Mouse (Mus musculus) bone marrow macrophage, adult 2 months (primary cell): ENCODE data around the gene Stra6. TPM values are rescaled to one million over a fixed set of nuclear protein-coding genes. Genes with fewer than 3 reads are reported as not detected.

ENCODE experiments used
- H3K27ac ChIP-seq: 2 replicates; pipeline ENCODE4 v1.5.1; 2012; ENCODE audit warnings: low read depth, low read length; ENCODE audit not compliant: insufficient read depth
- H3K4me1 ChIP-seq: 2 replicates; pipeline ENCODE4 v1.6.1; 2012; ENCODE audit warnings: low read length; ENCODE audit not compliant: control insufficient read depth, insufficient read depth
- H3K4me3 ChIP-seq: 2 replicates; pipeline ENCODE4 v1.5.1; 2012; ENCODE audit warnings: mild to moderate bottlenecking, low read length, moderate library complexity; ENCODE audit not compliant: insufficient read depth
- CTCF ChIP-seq: IDR thresholded peaks from 2 replicates; pipeline ENCODE4 v1.5.1; 2012; ENCODE audit warnings: low read depth, mild to moderate bottlenecking, low read length, moderate library complexity
- POLR2A ChIP-seq: IDR thresholded peaks from 2 replicates; pipeline ENCODE4 v1.6.1; 2012; ENCODE audit warnings: mild to moderate bottlenecking, low read depth, low read length, borderline replicate concordance
- polyA plus RNA-seq: library from polyadenylated mRNA; stranded (reverse); fragments of >200 nt; gene quantifications from 2 replicates; pipeline ENCODE4 v1.2.4, GENCODE M21; 2012; ENCODE audit not compliant: missing spikeins, insufficient read depth, insufficient read length

Gene Stra6
- polyA plus RNA-seq, 1 experiment: not detected

DNA sequence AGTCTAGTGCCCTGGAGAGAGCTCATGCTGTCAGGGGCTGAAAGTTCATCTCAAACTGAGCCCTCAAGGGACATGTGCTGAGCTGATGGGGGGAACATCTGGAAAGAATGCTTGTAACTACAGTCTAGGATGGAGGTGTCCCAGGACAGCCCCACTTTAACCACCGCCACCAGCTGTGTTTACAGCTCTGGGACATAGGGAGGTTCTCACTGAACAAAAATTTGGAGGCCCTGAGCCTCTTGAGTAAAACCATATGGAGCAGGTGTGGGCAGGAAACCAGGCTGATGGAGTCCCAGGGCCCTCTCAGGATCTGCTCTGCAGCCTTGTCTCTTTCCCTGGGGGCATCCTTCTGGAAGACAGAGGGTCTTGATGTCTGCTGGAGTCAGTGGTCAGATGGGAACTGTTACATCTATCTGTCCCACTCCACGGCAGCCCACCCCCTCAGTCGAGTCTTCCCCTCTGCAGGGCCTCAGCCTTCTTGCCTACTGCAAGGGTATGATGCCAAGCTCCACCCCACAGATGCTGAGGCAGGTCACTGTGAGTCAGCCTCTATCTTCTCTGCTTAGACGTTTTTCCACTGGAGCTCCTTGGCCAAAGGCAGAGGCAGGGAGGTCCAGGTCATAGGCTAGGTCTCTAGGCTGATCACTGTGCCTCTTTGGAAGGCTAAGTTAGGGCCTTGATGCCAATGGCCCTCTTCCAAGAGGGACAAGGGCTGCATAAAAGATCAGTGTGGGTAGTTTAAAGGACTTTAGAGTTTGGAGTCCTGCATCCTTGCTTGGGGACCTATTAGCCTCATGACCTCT lies 28.2 kb downstream of the Stra6 start:
- H3K4me1 ChIP-seq: no peaks in the 10 kb centered on the region
- H3K4me3 ChIP-seq: no peak overlapping the region
- no peak overlapping the region for H3K27ac ChIP-seq
- TF ChIP-seq POLR2A: no peak
- no peak for TF ChIP-seq CTCF

DNA sequence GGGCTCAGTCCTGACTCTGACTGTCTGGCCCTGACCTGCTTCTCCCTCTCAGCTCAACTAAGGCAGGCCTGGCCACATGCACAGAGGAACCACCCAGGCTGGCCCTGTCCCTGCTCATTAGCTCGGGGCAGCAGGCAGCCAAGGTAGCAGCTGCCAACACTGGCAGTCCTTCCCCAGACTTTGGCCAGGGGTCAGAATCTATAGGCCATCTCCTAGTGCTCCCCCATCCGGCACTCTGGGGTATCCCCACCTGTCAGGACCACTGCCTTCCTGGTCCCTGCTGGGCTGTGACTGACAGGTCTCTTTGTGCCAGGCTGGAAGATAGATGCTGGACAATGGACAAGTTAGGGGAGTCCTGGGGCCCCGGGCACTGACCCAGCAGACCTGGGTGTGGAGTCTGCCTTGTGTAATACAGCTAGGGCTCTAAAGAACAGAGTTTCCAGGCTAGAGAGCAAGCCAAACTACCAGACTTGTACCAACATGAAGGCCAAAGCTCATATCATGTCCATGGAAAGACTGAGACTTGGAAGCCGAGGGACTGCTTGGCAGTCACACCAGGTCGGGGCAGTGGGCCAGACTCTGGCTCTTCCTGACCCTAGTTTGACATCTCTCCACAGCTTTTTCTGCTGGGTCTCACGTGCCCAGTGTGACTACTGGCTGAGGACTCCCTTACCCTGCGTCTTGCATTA lies 29.1 kb downstream of the Stra6 start:
- Histone ChIP-seq H3K27ac (no peak overlapping the region), H3K4me1 (no peaks in the 10 kb centered on the region), H3K4me3 (no peak overlapping the region)
- TF ChIP-seq POLR2A (no peak), CTCF (no peak)

DNA sequence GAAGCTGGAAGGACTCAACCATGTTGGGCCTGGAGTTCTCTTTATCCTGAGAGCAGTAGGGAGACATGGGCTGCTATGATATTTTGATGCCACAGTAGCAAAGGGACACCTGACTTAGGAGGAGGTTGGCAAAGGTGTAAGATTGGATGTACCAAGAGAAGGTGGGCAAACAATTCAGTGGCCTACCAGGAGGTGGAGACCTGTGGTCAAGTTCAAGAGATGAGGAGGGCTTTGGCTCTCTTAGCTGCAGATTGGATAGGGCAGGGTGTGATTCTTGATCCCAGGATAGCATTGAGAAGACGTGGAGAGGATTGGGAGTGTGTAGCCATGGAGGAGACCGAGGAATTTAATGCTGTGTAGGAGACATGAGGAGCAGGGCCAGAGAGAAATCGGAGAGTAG lies 30.2 kb downstream of the Stra6 start:
- Histone ChIP-seq H3K4me3 (no peak overlapping the region), H3K4me1 (no peaks in the 10 kb centered on the region), H3K27ac (no peak overlapping the region)
- TF ChIP-seq CTCF (no peak), POLR2A (no peak)

DNA sequence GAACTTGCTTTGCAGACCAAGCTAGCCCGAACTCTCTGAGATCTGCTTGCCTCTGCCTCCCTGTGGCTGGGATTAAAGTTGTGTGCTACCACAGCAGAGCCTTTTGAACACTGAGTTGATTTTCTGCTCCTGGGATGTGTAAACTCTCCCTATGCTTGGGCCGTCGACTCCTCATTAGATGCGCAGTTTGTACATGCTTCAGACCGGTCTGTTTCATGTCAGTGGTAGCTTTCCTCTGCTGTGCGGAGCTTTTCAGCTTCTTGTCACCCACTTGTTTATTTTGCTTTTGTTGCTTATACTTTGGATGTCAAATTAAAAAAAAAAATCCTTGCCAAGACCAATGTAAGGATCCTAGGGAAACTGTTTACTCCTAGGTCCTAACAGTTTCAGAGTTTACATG lies 32.4 kb downstream of the Stra6 start:
- Histone ChIP-seq H3K4me3 (no peak overlapping the region), H3K27ac (no peak overlapping the region), H3K4me1 (no peaks in the 10 kb centered on the region)
- no peak for TF ChIP-seq POLR2A
- no peak for TF ChIP-seq CTCF

DNA sequence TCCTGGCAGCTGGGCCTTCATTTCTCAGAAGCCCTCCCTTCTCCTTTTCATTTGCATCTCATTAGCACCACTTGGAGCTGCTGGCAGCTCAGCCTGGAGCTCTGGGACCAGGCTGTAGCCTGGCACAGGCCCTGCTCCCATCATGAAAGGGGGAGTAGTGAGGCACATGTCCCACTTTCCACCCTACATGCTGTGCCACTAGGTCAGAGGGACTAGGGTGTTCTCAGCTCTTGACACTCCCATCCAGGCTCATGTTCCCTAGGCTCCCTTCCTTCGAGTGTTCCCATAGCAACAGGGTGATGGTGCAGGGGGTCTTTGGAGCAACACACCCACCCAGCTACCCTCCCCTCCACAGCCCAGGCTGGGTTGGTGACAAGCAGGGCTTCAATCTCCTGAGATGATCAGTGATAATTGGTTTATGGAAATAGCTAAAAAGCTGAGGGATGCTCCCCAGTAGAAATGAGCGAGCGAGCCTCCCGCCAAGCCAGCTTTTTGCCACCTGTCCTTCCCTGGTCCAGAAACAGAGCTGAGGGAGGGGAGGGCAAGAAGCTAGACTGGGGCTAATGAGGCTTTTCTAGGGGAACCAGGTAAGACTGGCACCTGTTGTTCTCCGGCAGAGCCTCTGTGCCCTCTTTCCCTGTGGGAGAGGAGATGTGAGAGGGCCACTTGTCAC lies 33.2 kb downstream of the Stra6 start:
- Histone ChIP-seq H3K27ac (no peak overlapping the region), H3K4me3 (no peak overlapping the region), H3K4me1 (no peaks in the 10 kb centered on the region)
- TF ChIP-seq POLR2A: no peak

DNA sequence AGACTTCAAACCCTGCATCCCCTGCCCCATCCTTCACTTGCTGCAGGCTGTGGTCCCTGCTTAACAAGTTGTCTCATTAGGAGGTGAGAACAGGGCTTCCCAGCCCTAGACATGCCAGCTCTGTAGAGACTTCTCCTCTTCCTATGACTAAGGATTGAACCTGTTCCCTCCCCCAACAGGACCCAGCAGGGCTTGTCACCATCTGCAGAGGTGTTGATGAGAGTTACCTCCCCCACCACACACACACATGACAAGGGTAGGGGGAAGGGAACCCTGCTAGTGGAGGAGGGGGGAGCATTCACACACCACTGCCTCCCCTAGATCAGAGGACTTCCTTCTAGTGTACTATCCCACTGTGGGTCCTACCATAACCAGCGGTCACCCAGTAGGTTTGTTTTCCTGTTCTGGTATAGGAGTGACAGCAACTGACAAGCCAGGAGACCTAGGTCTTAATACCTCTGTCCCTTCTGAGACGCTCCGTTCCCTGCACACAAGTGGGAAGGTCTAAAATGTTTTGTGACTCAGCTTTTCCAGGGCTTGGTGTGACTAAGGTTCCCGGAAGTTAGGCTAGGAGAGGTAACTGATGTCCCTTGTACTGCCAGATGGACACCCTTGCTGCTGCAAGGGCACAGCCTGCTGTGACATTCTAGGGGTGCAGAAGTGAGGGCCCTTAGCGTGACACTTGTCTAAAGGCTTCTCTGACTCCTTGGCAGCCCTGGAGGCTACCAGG lies 36.4 kb downstream of the Stra6 start:
- TF ChIP-seq POLR2A (no peak), CTCF (no peak)
- no peak overlapping the region for H3K4me3 ChIP-seq
- no peaks in the 10 kb centered on the region for H3K4me1 ChIP-seq
- H3K27ac ChIP-seq: no peak overlapping the region

DNA sequence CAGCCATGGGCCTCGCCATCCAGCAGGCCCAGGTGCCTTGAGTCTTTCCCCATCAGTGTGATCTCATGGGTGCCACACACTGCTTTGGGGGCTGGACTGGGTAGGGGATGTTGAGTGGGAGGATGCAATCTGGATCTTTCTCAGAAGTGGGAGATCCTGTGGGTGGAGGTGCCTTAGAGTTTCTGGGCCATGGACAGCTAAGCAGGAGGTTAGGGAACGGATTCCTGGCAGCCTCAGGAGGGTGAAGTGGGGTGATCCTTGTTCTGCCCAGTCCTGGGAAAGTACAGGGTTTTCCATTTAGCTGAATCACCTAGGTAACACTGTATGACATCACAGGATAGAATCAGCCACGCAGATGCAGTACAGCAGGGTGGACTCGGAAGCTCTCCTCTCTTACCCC lies 38.4 kb downstream of the Stra6 start:
- TF ChIP-seq CTCF (no peak), POLR2A (no peak)
- Histone ChIP-seq H3K27ac (no peak overlapping the region), H3K4me3 (no peak overlapping the region), H3K4me1 (no peaks in the 10 kb centered on the region)

DNA sequence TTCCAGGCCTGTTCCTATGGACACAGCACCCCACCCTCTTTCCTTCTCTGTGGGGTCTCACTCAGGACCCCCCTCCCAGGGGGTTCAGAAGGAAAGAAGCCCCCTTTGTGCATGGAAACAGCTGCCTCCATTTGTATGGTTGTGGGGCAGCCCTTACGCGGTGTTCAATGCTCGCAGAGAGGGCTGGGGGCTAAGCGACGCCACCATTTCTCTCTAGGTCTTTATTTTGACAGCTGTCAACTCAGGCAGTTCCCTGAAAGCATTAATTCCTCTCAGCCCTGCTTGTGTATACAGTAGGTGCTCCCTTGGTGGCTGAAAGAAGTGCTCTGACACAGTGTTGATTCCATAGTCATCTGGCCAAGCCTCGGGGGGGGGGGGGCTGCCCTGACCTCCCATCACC lies 40.1 kb downstream of the Stra6 start:
- H3K27ac ChIP-seq: no peak overlapping the region
- no peak overlapping the region for H3K4me3 ChIP-seq
- H3K4me1 ChIP-seq: no peaks in the 10 kb centered on the region
- TF ChIP-seq CTCF (no peak), POLR2A (no peak)

DNA sequence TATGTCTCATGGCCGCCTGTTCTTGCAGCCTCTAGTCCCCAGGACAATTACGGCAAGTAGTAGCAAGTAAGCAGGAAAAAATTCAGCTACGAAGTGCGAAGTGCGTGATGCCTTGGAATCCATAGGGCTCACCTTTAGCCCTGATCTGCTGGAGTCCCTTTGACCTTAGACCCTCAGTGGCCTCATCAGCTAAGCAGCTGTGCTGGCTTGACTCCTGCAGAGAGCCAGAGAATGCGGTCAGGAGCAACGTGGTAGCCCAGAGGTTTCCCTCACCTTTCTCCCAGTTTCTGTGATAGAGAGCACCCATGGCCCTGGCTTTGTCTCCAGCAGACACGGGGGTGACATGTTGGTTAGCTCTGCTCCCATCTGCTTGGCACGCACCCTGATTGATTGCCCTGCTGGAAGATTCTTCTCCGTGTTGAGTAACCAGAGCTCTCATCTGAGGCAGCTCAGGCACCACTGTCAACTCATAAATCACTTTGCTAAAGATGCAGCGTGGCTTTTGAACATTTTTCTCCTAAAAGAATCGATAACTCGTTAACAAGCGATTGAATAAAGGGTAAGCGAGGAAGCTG lies 42.1 kb downstream of the Stra6 start:
- H3K4me3 ChIP-seq: no peak overlapping the region
- TF ChIP-seq CTCF: no peak
- no peak for TF ChIP-seq POLR2A

DNA sequence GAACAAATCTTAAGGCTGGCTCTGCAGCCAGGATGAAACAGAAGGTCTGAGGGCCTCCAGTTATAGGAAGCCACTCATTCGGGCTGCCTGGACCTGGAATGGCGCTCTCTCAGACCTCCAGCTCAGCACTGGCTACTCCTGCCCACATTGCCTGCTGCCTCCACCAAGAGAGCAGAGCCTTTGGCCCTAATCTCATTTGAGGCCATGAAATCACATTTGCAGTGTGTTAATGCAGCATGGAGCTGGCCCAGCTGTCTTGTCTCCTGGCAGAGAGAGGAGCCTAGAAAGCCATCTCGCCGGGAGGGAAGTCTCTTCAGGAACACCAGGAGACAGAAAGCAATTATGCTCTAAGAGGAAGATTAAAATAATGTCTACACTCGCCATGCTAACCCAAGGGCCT lies 43.9 kb downstream of the Stra6 start:
- TF ChIP-seq POLR2A (no peak), CTCF (no peak)
- Histone ChIP-seq H3K4me3 (no peak overlapping the region), H3K4me1 (no peaks in the 10 kb centered on the region), H3K27ac (no peak overlapping the region)

More for the DNA sequence above, 42.1 kb downstream of the Stra6 start:
- Histone ChIP-seq H3K27ac (no peak overlapping the region), H3K4me1 (no peaks in the 10 kb centered on the region)
